Mouse (Mus musculus): ENCODE results near the gene Myo18b. TPM values are rescaled to one million over a fixed set of nuclear protein-coding genes. Genes with fewer than 3 reads are reported as not detected.

Gene Myo18b
- 1.0 and 2.4 TPM in 2 replicates for polyA plus RNA-seq (2012; ENCODE audit: low replicate concordance)

GRCm38 (mm10) chr5:112895674-112896654 lies at the start of gene Myo18b:
Gene Myo18b (minus strand): TSS chr5:112896362.

Other genes starting within 250 kb of the Myo18b start
- 7.8 and 8.3 TPM in 2 replicates for gene Grk3, start 119.4 kb upstream of the Myo18b start, polyA plus RNA-seq (2012; ENCODE audit: low replicate concordance)
- gene Crybb2, start 173.8 kb upstream of the Myo18b start, polyA plus RNA-seq (2012; ENCODE audit: low replicate concordance): 0.24 TPM in 1 of 2 replicates, not detected in the other
- gene Crybb3, start 185.2 kb upstream of the Myo18b start, polyA plus RNA-seq (2012; ENCODE audit: low replicate concordance): 0.26 TPM in 1 of 2 replicates, not detected in the other

Measured in hematopoietic multipotent progenitor cell, adult 10-12 weeks (in vitro differentiated cells).